Mouse (Mus musculus): ENCODE data around the gene Tenm2.
A peak's percentile ranks its signal among the peaks of the same experiment; 100 is the strongest.

The Tenm2 gene

GRCm38 (mm10) chr11:36454076-36454475 is 781.7 kb downstream of the Tenm2 start:
- DNase-seq = no peak

- peak; percentile 11 for DNase-seq
These were observed 783.3 kb downstream of the Tenm2 start for GRCm38 (mm10) chr11:36452436-36452835.

GRCm38 (mm10) chr11:36446351-36446750 is 789.4 kb downstream of the Tenm2 start:
- DNase-seq = no peak

- DNase-seq = no peak
These were observed 791.9 kb downstream of the Tenm2 start for GRCm38 (mm10) chr11:36443821-36444220.

- DNase-seq = no peak
These were observed 794.0 kb downstream of the Tenm2 start for GRCm38 (mm10) chr11:36441801-36442200.

- DNase-seq = no peak
These were observed 799.5 kb downstream of the Tenm2 start for GRCm38 (mm10) chr11:36436251-36436650.

- DNase-seq = no peak
These were observed 806.8 kb downstream of the Tenm2 start for GRCm38 (mm10) chr11:36428947-36429346.

GRCm38 (mm10) chr11:36424959-36425358 is 810.8 kb downstream of the Tenm2 start:
- DNase-seq = no peak

- DNase-seq = no peak
These were observed 815.7 kb downstream of the Tenm2 start for GRCm38 (mm10) chr11:36420047-36420446.

GRCm38 (mm10) chr11:36415244-36415643 is 820.5 kb downstream of the Tenm2 start:
- no peak for DNase-seq

- DNase-seq = no peak
These were observed 824.9 kb downstream of the Tenm2 start for GRCm38 (mm10) chr11:36410881-36411280.

GRCm38 (mm10) chr11:36395803-36396710 is 839.7 kb downstream of the Tenm2 start:
- no peak for DNase-seq

- DNase-seq = no peak
These were observed 851.1 kb downstream of the Tenm2 start for GRCm38 (mm10) chr11:36384696-36385095.

GRCm38 (mm10) chr11:36371814-36372213 is 864.0 kb downstream of the Tenm2 start:
- DNase-seq = peak; percentile 6

- no peak for DNase-seq
These were observed 870.7 kb downstream of the Tenm2 start for GRCm38 (mm10) chr11:36365067-36365466.

GRCm38 (mm10) chr11:36364441-36364840 is 871.3 kb downstream of the Tenm2 start:
- no peak for DNase-seq

- DNase-seq = no peak
These were observed 873.2 kb downstream of the Tenm2 start for GRCm38 (mm10) chr11:36362514-36362913.

GRCm38 (mm10) chr11:36353252-36353651 is 882.5 kb downstream of the Tenm2 start:
- DNase-seq = no peak

GRCm38 (mm10) chr11:36351752-36352151 is 884.0 kb downstream of the Tenm2 start:
- no peak for DNase-seq

- DNase-seq = no peak
These were observed 884.4 kb downstream of the Tenm2 start for GRCm38 (mm10) chr11:36351341-36351740.

GRCm38 (mm10) chr11:36350264-36350663 is 885.5 kb downstream of the Tenm2 start:
- DNase-seq = no peak

GRCm38 (mm10) chr11:36349856-36350255 is 885.9 kb downstream of the Tenm2 start:
- DNase-seq = no peak

- peak; percentile 56 for DNase-seq
These were observed 894.0 kb downstream of the Tenm2 start for GRCm38 (mm10) chr11:36341799-36342198.

- no peak for DNase-seq
These were observed 897.3 kb downstream of the Tenm2 start for GRCm38 (mm10) chr11:36338424-36338823.

GRCm38 (mm10) chr11:36337063-36337462 is 898.7 kb downstream of the Tenm2 start:
- DNase-seq = no peak

Data from right cerebral cortex, adult 18-20 months (tissue).